Mouse (Mus musculus): Measurements from ENCODE around the gene Kcnn4. TPM values are rescaled to one million over a fixed set of nuclear protein-coding genes. Genes with fewer than 3 reads are reported as not detected.

Kcnn4 gene
- polyA plus RNA-seq (2015; fragmentation: Nextera tagmentation; extraction: Ambion mirVana) = 2.2 and 3.2 TPM in 2 replicates

DNA sequence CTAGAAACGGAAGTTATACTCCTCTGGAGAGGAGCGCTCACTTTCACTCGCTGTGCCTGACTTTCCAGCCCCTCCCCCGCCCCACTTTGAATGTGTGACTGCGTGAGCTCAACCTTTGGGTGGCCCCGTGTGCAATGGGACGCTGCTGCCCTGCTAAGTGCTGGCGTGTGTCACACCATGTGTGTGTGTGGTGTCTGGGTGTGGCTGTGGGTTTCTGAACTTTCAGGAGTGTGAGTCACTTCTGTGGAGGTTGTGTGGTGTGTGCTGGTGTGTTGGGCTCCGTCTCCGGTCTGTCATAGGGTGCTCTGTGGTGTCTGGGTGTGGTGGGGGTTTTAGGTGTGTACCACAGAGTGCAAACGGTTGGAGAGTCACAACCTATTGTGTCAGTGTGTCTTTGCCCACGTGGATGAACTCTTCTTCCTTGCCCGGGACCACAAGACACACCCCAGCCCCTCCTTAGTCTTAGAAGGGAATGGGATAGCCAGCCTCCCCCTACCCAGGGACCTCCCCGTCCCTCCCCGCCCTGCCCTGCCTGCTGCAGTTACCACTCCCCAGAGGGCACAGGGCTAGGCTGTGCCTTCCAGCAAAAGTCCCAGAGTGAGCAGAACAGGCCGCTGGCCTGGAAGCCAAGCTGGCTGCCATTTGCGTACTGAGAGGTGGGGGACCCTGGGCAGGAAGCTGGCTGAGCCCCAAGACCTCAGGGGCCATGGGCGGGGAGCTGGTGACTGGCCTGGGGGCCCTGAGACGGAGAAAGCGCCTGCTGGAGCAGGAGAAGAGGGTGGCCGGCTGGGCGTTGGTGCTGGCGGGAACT lies at the start of gene Kcnn4:
Gene Kcnn4, plus strand, starts transcription at position 533 of the 811 bp plus-strand sequence.

GRCm38 (mm10) chr7:24333304-24333986 lies 36.6 kb upstream of the Kcnn4 start, which contains the start of gene Tescl:
Gene Tescl (minus strand): TSS chr7:24333936.

GRCm38 (mm10) chr7:24348896-24349295 lies 21.2 kb upstream of the Kcnn4 start, which contains the start of gene Lypd5:
Gene Lypd5 (plus strand): TSS chr7:24349196.

GRCm38 (mm10) chr7:24399256-24400081 lies 29.4 kb downstream of the Kcnn4 start, which contains the start of gene Smg9:
Gene Smg9 (plus strand): TSS chr7:24399619.

Small RNA genes lying within 50 kb of the gene (microRNA-seq; reads per million reads assigned to microRNA genes)
- gene Gm27592 = not detected

Other genes starting within 250 kb of the Kcnn4 start
- gene Zfp235, start 236.1 kb upstream of the Kcnn4 start, polyA plus RNA-seq (2015; fragmentation: Nextera tagmentation; extraction: Ambion mirVana) = 23.8 and 24.7 TPM in 2 replicates
- 2.6 and 2.7 TPM in 2 replicates for gene Zfp114, start 195.2 kb upstream of the Kcnn4 start, polyA plus RNA-seq (2015; fragmentation: Nextera tagmentation; extraction: Ambion mirVana)
- 3.0 and 3.5 TPM in 2 replicates for gene Zfp111, start 158.8 kb upstream of the Kcnn4 start, polyA plus RNA-seq (2015; fragmentation: Nextera tagmentation; extraction: Ambion mirVana)
- gene Zfp109, start 132.7 kb upstream of the Kcnn4 start, polyA plus RNA-seq (2015; fragmentation: Nextera tagmentation; extraction: Ambion mirVana) = 2.2 and 2.8 TPM in 2 replicates
- 5.5 and 5.8 TPM in 2 replicates for gene Zfp108, start 115.5 kb upstream of the Kcnn4 start, polyA plus RNA-seq (2015; fragmentation: Nextera tagmentation; extraction: Ambion mirVana)
- gene Zfp93, start 99.8 kb upstream of the Kcnn4 start, polyA plus RNA-seq (2015; fragmentation: Nextera tagmentation; extraction: Ambion mirVana) = 4.8 TPM in 2 replicates
- gene Zfp61, start 69.0 kb upstream of the Kcnn4 start, polyA plus RNA-seq (2015; fragmentation: Nextera tagmentation; extraction: Ambion mirVana) = 24.7 and 29.1 TPM in 2 replicates
- 19.7 and 21.9 TPM in 2 replicates for gene Zfp94, start 53.6 kb upstream of the Kcnn4 start, polyA plus RNA-seq (2015; fragmentation: Nextera tagmentation; extraction: Ambion mirVana)
- gene Tescl, start 36.3 kb upstream of the Kcnn4 start, polyA plus RNA-seq (2015; fragmentation: Nextera tagmentation; extraction: Ambion mirVana) = 0.65 and 1.0 TPM in 2 replicates
- 0.10 TPM in 1 of 2 replicates, not detected in the other for gene Lypd5, start 21.1 kb upstream of the Kcnn4 start, polyA plus RNA-seq (2015; fragmentation: Nextera tagmentation; extraction: Ambion mirVana)
- 28.5 and 35.3 TPM in 2 replicates for gene Smg9, start 29.4 kb downstream of the Kcnn4 start, polyA plus RNA-seq (2015; fragmentation: Nextera tagmentation; extraction: Ambion mirVana)
- gene Irgc1, start 82.0 kb downstream of the Kcnn4 start, polyA plus RNA-seq (2015; fragmentation: Nextera tagmentation; extraction: Ambion mirVana) = not detected in 2 replicates
- gene Plaur, start 92.2 kb downstream of the Kcnn4 start, polyA plus RNA-seq (2015; fragmentation: Nextera tagmentation; extraction: Ambion mirVana) = 1.4 and 2.5 TPM in 2 replicates
- gene Cadm4, start 111.8 kb downstream of the Kcnn4 start, polyA plus RNA-seq (2015; fragmentation: Nextera tagmentation; extraction: Ambion mirVana) = 110 and 120 TPM in 2 replicates
- gene Zfp428, start 136.7 kb downstream of the Kcnn4 start, polyA plus RNA-seq (2015; fragmentation: Nextera tagmentation; extraction: Ambion mirVana) = 201 and 233 TPM in 2 replicates
- 0.35 and 0.56 TPM in 2 replicates for gene AC161166.1, start 142.2 kb downstream of the Kcnn4 start, polyA plus RNA-seq (2015; fragmentation: Nextera tagmentation; extraction: Ambion mirVana)
- 18.4 and 19.7 TPM in 2 replicates for gene Irgq, start 160.4 kb downstream of the Kcnn4 start, polyA plus RNA-seq (2015; fragmentation: Nextera tagmentation; extraction: Ambion mirVana)
- 0.18 TPM in 1 of 2 replicates, not detected in the other for gene Pinlyp, start 175.9 kb downstream of the Kcnn4 start, polyA plus RNA-seq (2015; fragmentation: Nextera tagmentation; extraction: Ambion mirVana)
- 40.7 and 51.6 TPM in 2 replicates for gene Xrcc1, start 176.0 kb downstream of the Kcnn4 start, polyA plus RNA-seq (2015; fragmentation: Nextera tagmentation; extraction: Ambion mirVana)
- 30.6 and 31.1 TPM in 2 replicates for gene Ethe1, start 217.3 kb downstream of the Kcnn4 start, polyA plus RNA-seq (2015; fragmentation: Nextera tagmentation; extraction: Ambion mirVana)
- gene Zfp575, start 217.4 kb downstream of the Kcnn4 start, polyA plus RNA-seq (2015; fragmentation: Nextera tagmentation; extraction: Ambion mirVana) = 23.0 and 23.3 TPM in 2 replicates
- not detected in 2 replicates for gene Phldb3, start 240.5 kb downstream of the Kcnn4 start, polyA plus RNA-seq (2015; fragmentation: Nextera tagmentation; extraction: Ambion mirVana)

Measured in neural tube, postnatal 0 days (tissue).